Mouse (Mus musculus): ENCODE data around the gene Atp2c1. TPM values are rescaled to one million over a fixed set of nuclear protein-coding genes. Genes with fewer than 3 reads are reported as not detected.

The Atp2c1 gene
- polyA plus RNA-seq (2011; ENCODE audit: insufficient read length, low read depth, missing spikeins): 111 and 132 TPM in 2 replicates

DNA sequence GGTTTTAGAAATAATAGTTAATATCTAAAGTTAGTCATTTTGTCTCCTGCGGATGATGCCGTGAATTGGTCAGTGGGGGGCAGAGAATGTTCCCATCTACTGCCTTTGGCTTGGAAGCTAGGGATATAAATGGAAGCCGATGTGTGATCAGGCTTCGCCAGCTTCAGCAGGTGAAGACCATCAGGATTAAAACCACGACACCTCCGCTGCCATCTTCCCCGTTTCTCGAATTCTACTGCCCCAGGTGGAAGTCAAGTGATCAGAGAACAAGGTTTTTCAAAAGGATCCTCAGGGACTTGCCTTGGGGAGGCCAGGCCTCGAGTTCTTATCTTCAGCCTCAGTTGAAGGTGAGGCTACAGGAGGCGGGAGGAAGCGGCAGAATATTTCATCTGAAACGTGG lies at the start of gene Atp2c1:
Gene Atp2c1 (minus strand): TSS at position 101 of the 400 bp plus-strand sequence.
- Histone ChIP-seq H3K4me3 (ENCODE audit: insufficient read depth, low read length) (no peak within 1 kb of the TSS), H3K4me1 (ENCODE audit: control insufficient read depth, insufficient read depth, low read length) (no peaks in the 10 kb centered on the region), H3K27ac (ENCODE audit: insufficient read depth, low read length) (no peak within 1 kb of the TSS)
- TF ChIP-seq POLR2A (IDR thresholded peaks at IDR 0.05; ENCODE audit: low read depth, low read length): no peak
- no peak for TF ChIP-seq CTCF (IDR thresholded peaks at IDR 0.05; ENCODE audit: borderline replicate concordance, insufficient read depth, low read length)

DNA sequence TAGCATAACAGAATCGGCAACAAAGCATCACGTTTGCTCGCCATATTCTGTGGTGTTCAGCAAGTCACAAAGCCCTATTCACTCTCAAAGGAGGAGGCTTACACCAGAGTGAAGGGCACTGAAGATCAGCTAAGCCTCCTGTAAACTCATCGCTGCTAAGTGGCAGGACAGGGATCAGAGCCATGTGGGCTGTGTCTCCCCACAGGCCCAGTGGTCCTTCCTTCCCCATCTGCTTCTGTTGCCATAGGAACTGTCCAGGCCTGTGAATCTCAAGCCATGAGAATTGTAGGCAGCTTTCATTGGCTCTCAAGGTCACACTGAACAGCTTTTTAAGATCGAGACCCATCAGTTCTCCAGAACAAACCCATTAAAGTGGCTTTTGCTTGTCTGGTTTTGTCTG lies 30.3 kb upstream of the Atp2c1 start:
- no peak overlapping the region for H3K27ac ChIP-seq (ENCODE audit: insufficient read depth, low read length)
- peaks cover 2% of the 10 kb centered on the region; the same call in 1 of the 2 replicates for H3K4me1 ChIP-seq (ENCODE audit: control insufficient read depth, insufficient read depth, low read length)
- TF ChIP-seq POLR2A (IDR thresholded peaks at IDR 0.05; ENCODE audit: low read depth, low read length) (no peak), CTCF (IDR thresholded peaks at IDR 0.05; ENCODE audit: borderline replicate concordance, insufficient read depth, low read length) (no peak)
- no peak overlapping the region for H3K4me3 ChIP-seq (ENCODE audit: insufficient read depth, low read length)

DNA sequence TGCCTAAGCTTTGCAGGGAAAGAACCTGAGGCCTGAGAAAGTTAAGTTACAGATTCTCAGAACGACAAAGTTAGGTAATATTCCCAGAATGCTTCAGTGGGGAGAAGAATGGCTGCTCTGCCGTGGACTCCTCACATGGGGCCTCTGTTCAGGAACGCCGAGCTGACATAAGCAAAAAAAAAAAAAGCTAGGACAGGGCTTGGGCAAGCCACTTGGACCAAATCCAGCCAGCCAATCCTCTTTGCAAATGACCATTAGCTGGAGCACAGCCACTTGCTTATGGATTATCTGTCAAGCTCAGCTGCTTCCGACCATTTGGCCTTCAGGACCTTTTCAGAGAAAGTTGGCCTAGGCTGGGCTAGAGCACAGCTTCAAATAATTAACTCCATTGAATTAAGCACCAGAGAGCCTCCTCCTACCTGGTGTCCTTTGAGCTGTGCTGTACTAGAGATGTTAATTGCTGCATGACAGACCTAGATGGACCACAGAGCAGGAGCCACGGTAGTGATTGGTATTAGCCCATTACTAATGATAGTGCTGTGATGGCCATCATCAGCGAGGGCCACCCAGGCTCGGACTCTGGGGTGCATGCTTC lies 29.1 kb upstream of the Atp2c1 start:
- Histone ChIP-seq H3K4me1 (ENCODE audit: control insufficient read depth, insufficient read depth, low read length) (peaks cover 2% of the 10 kb centered on the region; the same call in 1 of the 2 replicates), H3K27ac (ENCODE audit: insufficient read depth, low read length) (no peak overlapping the region), H3K4me3 (ENCODE audit: insufficient read depth, low read length) (no peak overlapping the region)
- no peak for TF ChIP-seq CTCF (IDR thresholded peaks at IDR 0.05; ENCODE audit: borderline replicate concordance, insufficient read depth, low read length)
- no peak for TF ChIP-seq POLR2A (IDR thresholded peaks at IDR 0.05; ENCODE audit: low read depth, low read length)

DNA sequence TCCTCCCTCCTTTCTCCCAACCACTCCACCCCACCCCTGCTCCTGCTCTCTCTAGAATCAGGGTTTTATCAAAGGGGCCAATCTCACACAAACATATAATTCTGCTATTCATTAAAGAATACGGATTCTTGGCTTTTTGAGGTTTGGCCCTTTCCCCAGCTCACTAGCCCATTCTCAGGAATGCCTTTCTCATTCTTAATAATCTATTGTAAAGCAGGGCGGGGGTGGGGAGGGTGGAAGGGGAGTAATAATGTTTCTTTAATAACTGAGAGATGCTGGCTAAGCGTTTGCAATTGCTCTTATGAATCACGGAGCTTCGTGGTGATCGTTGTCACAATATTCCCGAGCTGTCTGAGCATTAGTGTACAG lies 27.3 kb upstream of the Atp2c1 start:
- TF ChIP-seq POLR2A (IDR thresholded peaks at IDR 0.05; ENCODE audit: low read depth, low read length) (no peak), CTCF (IDR thresholded peaks at IDR 0.05; ENCODE audit: borderline replicate concordance, insufficient read depth, low read length) (no peak)
- Histone ChIP-seq H3K27ac (ENCODE audit: insufficient read depth, low read length) (no peak overlapping the region), H3K4me3 (ENCODE audit: insufficient read depth, low read length) (no peak overlapping the region), H3K4me1 (ENCODE audit: control insufficient read depth, insufficient read depth, low read length) (peaks cover 2% of the 10 kb centered on the region; the same call in 1 of the 2 replicates)

DNA sequence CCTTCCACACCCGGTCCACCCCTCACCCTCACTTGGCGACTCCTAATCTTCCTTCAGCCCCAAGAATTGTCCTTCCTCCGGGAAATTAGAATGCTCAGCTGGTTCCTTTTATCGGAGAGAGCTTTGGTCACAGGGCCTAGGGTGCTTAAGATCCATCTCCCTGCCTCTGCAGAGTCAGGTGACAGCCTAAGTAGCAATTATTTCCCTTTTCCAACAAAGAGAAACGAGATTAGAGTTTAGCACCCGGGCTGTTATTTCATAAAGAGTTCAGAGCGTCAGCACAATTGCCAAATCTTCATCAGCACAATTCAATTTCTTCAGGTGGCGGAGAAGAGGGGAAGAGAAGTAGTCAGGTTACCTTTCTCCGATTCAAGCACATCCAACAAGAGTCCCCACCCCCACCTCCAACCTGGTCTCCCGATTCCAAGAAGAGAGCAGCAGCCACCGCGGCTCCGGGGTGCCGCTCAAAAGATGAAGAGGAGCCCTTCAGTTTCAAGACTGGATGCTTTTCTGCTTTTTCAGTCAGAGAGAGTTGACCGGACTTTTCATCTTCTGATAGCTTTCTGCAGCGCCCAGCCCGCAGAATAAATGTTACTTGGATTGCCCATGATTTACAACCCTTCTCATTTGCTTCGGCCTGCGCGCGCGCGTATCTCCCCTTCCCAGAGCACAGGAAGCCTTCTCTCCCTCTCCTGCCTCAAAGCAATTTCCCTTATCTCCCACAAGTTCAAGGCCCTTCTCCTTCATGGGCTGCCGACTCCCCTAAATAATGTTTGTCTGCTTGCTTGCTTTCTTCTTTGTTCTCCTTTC lies 26.7 kb upstream of the Atp2c1 start:
- Histone ChIP-seq H3K4me1 (ENCODE audit: control insufficient read depth, insufficient read depth, low read length) (peaks cover 2% of the 10 kb centered on the region; the same call in 1 of the 2 replicates), H3K4me3 (ENCODE audit: insufficient read depth, low read length) (no peak overlapping the region), H3K27ac (ENCODE audit: insufficient read depth, low read length) (no peak overlapping the region)
- TF ChIP-seq POLR2A (IDR thresholded peaks at IDR 0.05; ENCODE audit: low read depth, low read length) (no peak), CTCF (IDR thresholded peaks at IDR 0.05; ENCODE audit: borderline replicate concordance, insufficient read depth, low read length) (no peak)

DNA sequence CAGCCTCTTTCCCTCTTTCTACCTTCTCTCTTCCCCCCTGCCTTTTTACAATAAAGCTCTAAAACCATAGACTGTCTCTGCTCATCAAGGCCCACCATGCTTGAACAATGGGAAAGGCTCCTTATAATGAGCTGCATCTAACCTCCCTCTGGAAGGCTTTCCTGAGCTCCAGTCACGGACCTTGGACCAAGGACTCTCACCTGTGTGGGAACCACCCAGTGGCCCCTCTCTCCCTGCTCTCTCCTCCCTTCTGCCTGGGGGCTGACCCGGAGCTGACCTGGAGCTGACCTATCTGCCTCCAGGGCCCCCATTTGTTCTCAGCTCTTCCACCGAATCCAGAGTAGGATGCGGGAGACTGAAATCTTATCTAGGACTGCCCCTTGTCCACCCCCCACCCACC lies 24.3 kb upstream of the Atp2c1 start:
- Histone ChIP-seq H3K4me1 (ENCODE audit: control insufficient read depth, insufficient read depth, low read length) (peaks cover 2% of the 10 kb centered on the region; the same call in 1 of the 2 replicates), H3K4me3 (ENCODE audit: insufficient read depth, low read length) (no peak overlapping the region), H3K27ac (ENCODE audit: insufficient read depth, low read length) (no peak overlapping the region)
- no peak for TF ChIP-seq POLR2A (IDR thresholded peaks at IDR 0.05; ENCODE audit: low read depth, low read length)
- no peak for TF ChIP-seq CTCF (IDR thresholded peaks at IDR 0.05; ENCODE audit: borderline replicate concordance, insufficient read depth, low read length)

DNA sequence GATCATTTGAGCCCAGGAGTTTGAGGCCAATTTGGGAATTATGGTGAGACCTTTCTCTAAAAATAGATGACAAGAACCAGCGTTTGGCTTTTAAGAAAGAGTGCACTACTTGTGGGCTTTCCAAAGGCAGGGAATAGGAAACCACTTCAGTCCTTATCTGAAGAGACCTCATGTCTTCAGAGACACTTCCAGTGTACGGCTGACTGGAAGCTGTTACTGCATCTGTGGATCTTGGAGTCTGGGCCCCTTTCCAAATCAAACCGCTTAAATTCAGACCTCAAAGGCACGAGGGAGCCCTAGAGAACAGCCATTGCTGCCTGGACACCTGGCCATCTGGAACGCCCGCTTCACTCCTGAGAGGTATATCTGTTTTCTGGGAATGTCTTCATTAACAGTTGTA lies 22.0 kb upstream of the Atp2c1 start:
- H3K4me1 ChIP-seq (ENCODE audit: control insufficient read depth, insufficient read depth, low read length): no peaks in the 10 kb centered on the region
- TF ChIP-seq CTCF (IDR thresholded peaks at IDR 0.05; ENCODE audit: borderline replicate concordance, insufficient read depth, low read length) (no peak), POLR2A (IDR thresholded peaks at IDR 0.05; ENCODE audit: low read depth, low read length) (no peak)
- no peak overlapping the region for H3K4me3 ChIP-seq (ENCODE audit: insufficient read depth, low read length)
- H3K27ac ChIP-seq (ENCODE audit: insufficient read depth, low read length): no peak overlapping the region

DNA sequence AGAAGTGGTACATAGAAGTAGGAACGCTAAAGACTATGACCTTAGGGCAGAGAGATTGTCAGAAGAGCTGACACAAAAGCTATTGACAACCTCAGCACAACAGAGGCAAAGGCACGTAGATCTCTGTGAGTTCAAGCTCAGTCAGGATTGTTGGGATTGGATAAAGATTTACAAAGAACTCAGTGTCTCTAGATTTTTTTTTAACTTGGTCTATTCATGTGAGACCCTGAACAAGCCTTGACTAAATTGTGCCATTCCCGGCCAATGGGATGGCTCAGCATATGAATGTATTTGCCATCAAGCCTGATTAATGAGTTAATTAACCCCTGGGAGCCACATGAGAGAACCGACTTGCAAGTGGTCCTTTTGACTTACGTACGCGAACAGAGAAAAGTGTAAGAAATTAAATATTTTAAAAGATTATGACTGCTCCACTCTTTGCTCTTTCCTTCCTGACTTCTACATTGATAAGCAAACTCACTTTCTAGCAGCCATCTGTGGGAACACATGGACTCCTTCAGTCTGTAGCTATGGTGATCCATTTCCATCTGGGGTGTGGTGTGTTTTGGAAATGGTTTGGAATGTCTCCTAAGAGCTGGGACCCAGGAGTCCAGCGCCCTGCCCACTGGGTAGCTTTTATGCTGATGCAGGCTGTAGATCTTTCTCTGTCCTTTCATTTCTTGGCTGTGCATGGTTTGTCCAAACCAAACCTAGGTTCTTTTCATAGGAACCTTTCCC lies 17.1 kb upstream of the Atp2c1 start:
- TF ChIP-seq CTCF (IDR thresholded peaks at IDR 0.05; ENCODE audit: borderline replicate concordance, insufficient read depth, low read length): no peak
- no peak for TF ChIP-seq POLR2A (IDR thresholded peaks at IDR 0.05; ENCODE audit: low read depth, low read length)
- Histone ChIP-seq H3K4me1 (ENCODE audit: control insufficient read depth, insufficient read depth, low read length) (no peaks in the 10 kb centered on the region), H3K27ac (ENCODE audit: insufficient read depth, low read length) (no peak overlapping the region), H3K4me3 (ENCODE audit: insufficient read depth, low read length) (no peak overlapping the region)

DNA sequence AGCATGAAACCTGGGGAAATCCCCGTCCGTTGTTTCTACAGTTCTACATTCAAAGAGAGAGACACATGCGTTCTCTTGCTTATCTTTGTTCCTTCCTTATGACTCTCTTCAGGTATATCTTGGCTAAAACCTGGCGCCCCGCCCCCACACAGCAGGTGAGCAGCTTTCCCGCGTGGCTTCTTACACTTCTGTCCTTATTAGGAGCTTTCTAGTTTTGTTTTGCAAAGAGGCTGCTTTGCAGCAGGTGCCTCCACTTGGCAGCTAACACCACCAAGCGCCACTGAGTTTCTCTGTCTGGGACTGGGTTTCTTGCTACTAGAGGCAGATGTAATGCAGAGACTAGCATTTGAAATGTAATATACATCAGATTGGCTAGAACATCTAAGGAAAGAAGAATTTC lies 10.4 kb upstream of the Atp2c1 start:
- TF ChIP-seq CTCF (IDR thresholded peaks at IDR 0.05; ENCODE audit: borderline replicate concordance, insufficient read depth, low read length) (no peak), POLR2A (IDR thresholded peaks at IDR 0.05; ENCODE audit: low read depth, low read length) (no peak)
- Histone ChIP-seq H3K4me1 (ENCODE audit: control insufficient read depth, insufficient read depth, low read length) (no peaks in the 10 kb centered on the region), H3K27ac (ENCODE audit: insufficient read depth, low read length) (no peak overlapping the region), H3K4me3 (ENCODE audit: insufficient read depth, low read length) (no peak overlapping the region)

All from embryonic fibroblast, embryonic 13.5 days (primary cell).